Mouse (Mus musculus): ENCODE results near the gene Tal1. TPM values are rescaled to one million over a fixed set of nuclear protein-coding genes. Genes with fewer than 3 reads are reported as not detected.
A peak's percentile ranks its signal among the peaks of the same experiment; 100 is the strongest.

The Tal1 gene
- total RNA-seq (2021): 1 to 10 TPM; 5.5 to 7.0 TPM

DNA sequence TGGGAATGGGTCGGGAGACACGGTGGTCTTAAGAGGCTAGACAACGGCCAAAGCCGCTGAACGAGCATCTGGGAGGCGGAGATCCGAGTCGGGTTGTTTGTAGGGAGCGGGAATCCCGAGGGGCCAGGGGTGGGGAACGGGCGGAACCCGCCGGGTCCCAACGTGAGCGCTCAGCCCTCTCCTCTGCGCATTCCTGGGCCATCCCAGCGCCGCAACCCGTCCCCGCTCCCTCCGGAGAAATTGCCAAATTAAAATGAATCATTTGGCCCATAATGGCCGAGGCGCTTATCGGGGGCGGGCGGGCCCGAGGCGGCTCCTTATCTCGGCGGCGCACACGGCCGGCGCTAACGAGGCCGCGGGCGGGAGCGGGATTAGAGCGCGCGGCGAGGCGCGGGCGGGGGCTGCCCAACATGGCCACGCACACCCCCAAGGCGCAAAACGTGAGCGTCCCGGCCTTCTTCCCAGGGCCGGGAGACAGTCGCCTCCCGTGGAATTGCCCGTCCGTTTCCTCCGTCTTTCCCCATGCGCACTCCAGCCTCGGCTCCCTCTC is at the start of gene Tal1:
Tal1 (plus strand) TSS at position 56 of the 550 bp plus-strand sequence.
- peak; percentile 59 for DNase-seq

DNA sequence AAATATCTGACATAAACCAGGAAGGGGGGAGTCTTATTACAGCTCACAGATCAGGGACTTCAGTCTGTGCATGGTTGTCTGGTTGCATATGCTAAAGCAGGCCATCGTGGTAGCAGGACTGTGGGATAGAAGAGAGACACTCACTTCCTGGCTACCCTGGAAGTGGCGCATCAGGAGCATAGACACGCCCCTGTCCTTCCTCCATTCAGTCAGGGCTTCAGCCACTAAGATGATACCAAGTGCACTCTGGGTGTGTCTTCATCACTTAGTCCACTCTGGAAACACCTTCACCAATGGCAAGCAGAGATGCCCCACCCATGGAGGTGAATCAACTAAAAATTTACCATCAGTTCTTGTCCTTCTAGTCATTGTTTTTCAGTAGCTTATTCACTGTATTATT is 42.0 kb upstream of the Tal1 start:
- DNase-seq: no peak

DNA sequence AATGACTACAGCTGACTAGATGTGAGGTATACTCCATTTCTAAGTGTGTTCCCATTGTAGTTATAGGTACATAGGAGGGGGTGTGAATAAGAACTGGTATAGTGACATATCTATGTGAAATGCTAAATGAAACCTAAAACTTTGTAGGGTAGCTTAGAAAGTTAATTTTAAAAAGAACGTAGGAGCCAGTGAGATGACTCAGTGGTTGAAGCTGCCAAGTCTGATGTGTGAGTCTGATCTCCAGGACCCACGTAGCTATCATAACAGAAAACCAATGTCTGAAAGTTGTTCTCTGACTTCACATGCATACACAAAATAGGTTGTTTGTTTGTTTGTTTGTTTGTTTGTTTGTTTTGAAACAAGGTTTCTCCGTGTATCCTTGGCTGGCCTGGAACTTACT is 36.2 kb upstream of the Tal1 start:
- DNase-seq: no peak

DNA sequence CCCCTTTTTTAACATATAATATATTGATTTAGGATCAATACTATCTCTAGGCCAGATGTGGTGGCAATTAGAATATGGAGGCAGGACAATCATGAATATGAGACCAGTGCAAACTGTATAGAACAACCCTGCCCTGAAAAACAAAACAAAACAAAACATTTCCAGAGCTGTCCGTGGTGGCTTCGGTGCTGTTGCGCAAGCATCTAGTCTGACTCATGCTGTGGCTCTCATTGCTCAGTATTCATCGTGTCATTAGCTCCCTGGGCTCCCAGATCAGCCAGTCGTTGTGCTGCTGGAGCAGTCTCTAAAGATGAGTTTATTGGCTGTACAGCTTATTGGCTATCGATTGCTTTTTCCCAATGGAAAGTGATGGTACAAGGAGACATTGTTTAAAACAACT is 21.2 kb upstream of the Tal1 start:
- no peak for DNase-seq

DNA sequence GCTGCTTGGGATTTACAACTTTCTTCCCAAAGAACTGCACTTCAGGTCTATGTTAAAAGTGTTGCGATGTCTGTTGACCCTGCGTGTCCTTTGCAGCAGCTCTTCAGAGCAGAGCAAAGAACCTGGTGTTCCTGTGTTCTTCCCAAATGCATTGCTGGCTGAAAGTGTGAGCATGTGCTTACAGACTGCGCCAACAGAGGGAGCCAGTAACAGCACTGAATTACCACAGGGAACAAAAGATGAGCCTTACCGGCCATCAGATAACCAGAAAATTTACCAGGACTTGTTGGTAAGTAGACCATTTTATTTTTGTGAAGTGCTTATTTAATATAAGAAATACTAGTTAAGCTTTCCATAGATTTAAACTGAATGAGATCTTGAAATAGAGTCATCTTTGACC is 18.0 kb upstream of the Tal1 start:
- DNase-seq: peak; percentile 55

DNA sequence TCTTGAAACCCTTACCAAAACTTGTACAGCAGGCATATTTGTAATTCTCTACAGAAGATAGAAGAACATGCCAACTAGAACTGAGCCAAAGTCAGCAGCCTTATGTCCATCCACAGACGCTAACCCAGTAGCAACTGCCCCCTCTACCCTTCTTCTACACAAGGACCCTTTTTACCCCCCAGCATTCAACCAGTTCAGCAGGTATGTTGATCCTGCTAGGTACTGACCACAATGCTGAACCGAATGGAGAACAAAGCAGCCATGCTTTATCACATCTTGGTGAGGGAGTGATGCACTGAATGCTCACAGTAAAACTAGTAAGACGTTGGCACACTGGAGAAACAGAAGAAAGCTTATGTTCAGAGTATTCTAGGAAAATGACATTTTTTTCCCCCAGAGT is 10.6 kb upstream of the Tal1 start:
- DNase-seq: no peak

DNA sequence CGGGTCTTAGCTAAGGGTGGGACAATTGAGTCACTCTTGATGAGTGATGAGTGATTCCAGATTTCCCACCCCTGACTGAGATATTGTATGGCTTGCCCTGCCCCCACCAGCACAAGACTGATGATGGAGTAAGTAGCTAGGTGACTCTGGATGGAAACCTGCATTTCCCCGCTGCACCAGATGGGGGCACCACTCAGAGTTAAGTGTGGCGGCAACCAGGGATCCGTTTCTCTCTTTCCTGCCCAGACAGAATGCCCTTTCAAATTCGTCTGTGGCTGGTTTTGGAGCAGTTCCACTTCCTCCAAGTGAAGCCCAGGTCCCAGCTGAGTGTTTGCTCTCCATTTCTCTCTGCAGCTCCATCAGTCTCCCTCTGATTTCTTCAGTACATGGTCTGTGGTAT is 8.5 kb upstream of the Tal1 start:
- DNase-seq: peak; percentile 79

DNA sequence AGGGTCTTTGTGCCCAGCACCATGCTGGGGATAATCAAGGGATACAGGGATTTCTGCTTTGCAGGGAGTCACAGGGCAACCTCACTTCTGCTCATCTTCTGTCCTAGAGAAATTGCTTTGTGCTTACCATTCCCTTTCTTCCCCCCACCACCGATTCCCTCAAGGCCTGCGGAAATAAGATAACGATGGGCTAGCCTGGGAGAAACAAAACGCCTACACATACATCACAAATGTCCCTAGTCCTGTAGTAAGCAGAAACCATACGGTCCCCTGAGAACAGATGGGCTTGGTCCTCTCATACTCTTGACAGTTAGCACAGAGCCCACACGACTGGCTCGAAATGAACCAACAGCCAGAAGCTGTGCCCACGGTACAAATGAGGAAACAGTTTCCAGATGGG is 8.0 kb upstream of the Tal1 start:
- no peak for DNase-seq

DNA sequence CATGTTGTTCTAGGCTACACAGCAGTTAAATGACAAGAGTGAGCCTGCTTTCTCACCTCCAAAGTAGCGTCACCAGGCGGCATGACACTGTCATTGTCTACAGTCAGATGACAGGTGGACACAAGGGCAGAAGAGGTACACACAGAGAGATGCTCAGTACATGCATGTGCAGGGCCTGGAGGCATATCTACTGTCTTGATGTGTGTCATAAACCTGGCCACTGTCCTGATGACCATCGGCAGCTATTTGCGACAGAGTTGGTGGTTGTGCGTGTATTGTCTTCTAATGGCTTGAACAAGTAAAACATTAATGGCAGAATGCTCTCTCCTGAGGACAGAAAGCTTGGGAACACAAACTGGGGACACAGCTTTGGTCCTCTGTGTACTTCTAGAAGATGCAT is 5.0 kb upstream of the Tal1 start:
- DNase-seq: no peak

DNA sequence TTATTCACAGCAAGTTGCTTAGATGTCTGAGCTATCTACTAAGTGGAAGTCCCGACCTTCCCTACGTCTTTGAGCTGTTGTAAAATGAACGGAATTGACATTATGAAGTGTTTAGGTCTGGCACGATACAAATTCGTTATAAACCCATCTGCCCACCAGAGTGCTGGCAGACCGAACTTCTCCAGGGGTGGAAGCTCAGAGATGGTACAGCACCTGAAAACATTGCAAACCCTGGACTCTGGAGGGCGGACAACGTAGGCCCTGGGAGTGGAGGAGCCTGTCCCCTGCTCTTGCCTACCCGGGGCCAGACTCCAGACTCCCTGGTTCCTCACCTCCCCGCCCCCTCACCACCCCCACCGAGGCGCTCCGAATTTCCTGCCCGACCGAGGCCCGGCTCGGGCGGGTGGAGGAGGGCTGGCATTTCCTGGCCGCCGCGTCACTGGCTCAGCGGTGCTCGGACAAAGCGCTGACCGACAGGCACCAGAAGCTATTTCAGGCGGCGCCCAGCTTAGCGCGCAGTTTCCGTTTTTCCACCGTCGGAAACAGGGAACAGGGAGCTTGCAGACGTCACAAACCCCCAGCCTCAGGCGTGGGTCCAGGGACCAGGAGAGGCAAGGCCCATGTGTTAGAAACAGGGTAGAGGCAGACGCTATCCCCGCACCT is 3.8 kb upstream of the Tal1 start:
- DNase-seq: peak; percentile 81

DNA sequence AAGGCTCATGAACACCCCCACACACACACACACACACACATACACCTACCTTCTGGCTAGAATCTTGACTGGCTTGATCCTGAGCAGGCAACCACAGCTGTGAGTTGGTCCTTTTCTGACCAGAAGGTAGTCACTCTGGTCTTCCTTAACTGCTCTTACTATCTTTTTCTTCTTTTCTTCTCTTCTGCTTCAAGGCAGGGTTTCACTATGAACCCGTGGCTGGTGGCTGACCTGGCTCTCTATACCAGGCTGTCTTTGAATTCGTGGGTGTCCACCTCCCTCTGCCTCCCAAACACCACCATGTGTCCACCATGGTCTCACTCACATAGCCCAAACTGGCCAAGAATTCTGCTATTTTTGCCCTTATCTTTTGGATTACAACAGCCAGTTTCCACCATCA is 1.2 kb upstream of the Tal1 start:
- no peak for DNase-seq

DNA sequence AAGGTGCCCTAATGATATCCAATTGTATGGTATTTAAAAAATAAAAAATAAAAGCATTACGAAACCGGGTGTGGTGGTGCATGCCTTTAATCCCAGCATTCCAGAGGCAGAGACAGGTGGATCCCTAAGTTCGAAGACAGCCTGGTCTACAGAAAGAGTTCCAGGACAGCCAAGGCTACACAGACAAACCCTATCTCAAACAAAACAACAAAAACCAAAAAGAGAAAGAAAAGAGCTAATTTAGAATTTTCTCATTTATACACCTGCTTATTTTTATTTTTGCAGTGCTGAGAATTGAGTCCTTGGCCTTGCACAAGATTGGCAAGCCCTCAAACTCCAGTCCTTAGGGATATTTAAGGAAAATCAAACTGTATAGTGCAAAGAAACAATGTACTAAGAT is 535 bp upstream of the Tal1 start:
- DNase-seq: no peak

DNA sequence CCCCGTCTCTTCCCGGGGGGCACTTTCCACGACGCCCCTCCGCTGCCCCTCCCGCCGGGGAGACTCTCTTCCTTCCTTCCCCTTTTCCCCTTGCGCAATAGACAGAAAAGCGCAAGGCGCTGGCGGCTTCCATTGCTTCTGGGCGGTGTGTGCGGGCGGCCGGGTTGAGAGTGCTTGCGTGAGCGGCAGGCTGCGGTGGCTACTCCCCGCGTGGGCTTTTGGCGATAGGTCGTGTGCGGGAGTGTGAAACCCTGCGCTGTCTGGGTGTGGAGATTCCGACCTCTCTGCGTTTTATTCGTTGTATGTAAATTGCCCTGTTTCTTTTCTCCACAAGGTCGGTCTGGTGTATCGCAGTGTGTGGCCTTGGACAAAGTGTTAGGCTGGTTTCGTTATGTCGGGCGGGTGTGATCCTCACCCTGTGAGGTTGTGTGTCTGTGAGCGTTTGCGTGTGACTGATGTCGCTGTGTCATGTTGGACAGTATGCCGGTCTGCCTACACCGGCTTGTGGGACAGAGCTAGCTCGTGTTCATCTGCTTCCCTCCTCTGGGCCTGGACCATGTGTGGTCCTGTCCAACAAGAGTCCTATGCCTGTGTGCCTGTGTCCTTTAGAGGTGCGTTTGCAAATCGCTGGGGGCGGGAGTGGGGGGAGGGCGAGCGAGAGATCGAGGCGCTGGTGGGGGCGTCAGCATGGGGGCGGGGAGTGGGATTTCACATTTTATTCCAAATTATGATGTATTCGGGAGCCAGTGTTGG is 871 bp downstream of the Tal1 start:
- DNase-seq: peak; percentile 48

DNA sequence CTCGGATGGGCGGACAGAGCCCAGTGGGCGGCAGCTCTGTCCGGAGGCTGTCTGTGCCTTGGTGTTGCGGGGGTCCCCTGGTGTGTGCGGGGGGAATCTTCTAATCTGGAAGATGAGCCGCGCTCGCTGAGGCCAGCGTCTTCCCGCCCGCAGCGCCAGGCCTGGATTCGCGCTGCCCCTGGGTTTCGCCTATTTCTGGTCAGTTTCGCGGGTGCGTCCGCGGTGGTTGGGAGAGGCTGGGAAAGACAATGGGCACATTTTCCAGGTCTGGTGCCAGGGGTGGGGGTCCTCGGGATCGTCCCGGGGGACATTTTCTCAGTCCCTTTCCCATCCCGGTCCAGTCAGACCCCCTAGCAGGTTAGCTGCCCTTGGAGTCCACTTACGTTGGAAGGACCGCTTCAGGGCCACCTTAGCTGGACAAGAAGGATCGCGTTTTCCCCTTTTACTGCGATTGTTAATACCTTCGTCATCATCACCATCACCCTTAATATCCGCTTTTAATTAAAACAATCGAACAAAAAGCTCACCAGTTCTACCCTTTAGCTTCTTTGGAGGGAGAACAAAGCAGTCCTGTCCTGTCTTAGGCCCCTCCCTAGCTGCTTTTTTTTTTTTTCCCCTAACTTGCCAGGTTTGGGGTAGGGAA is 1.6 kb downstream of the Tal1 start:
- DNase-seq: peak; percentile 29

DNA sequence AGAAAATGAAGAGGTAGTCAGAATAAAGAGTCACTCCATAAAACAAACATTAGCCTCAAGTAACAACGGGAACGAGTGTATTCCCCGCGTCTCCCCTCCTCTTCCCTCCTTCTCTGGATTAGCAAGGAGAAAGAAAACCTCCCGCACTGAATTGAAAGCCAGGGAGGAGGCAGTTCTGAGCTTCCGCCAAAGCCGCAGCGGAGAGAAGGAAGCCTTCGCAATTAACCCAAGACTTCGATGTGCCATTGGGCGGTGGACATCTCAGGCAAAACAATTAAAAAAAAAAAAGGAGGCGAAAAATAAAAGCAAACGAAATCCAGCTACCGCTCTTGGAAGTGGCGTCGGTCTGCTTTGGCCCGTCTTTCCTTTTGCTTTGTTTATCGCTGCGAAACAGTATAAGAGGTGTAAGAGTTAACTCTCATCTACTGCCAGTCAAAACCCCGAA is 2.1 kb downstream of the Tal1 start:
- peak; percentile 39 for DNase-seq

DNA sequence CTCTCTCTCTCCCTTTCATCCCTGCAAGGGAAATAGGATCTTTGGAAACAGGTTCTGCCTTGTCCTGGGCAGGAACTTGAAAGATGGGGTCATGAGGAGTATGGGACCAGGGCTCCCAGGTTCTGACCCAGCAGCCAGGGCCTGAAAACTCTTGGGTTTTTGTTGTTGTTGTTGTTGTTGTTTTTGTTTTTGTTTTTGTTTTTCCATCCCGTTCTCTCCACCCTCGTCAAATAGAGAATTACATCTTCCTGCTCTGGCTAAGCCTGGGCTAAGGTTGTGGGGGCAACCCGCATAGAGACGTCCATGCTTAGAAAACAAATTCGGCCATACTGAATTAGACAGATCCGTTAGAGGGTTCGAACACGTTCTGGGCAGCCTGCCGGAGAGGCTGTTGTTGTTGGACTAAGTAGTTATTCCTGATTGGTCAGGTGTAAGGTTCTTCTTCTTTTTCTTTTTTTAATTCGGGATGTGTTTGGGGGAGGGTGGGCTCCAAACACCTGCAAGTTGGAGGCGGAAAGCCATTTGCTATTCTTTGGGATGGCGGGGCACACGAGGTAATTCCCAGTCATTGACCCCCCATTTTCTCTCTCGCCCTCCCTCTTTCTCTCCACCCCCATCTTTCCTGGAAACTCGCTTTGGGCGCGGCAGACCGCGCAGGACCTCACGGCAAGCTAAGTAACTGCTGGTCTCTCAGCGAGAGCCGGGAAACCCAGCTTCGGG is 2.8 kb downstream of the Tal1 start:
- peak; percentile 26 for DNase-seq

DNA sequence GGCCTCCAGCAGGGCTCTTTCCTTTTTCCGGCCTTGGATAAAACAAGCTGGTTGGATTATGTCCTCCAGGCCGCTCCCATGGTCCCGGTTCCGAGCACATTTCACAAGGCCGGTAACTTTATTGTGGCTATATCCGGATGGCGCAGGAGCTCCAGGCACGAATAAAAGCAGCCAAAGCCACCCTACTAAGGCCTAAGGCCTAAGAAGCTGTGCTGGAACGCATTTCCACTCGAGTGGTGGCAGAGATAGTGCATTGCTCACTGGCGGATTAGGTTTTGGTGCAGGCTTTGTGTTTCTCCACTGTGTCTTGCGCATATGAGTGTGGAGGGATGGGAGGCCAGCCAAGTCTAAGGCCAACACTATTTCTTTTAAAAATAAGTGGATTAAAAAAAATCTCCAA is 3.6 kb downstream of the Tal1 start:
- DNase-seq: peak; percentile 33

DNA sequence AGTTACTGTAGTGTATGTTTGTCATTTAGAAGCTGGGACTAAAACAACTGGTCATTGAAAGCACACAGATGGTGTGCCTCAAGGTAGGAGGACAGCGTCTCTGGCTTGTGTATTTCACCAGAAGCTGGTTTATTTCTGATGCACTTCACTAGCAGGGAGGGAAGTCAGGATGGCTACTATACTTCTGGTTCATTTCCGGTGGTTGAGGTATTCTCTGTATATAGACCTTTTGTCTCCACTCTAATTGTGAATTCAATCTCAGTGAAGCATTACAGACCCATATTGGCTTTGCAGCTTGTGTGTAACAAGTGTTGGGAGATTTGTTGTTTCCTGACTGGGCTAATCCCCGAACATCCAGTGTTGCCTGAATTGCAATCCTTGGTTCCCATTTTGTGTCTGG is 4.5 kb downstream of the Tal1 start:
- no peak for DNase-seq

DNA sequence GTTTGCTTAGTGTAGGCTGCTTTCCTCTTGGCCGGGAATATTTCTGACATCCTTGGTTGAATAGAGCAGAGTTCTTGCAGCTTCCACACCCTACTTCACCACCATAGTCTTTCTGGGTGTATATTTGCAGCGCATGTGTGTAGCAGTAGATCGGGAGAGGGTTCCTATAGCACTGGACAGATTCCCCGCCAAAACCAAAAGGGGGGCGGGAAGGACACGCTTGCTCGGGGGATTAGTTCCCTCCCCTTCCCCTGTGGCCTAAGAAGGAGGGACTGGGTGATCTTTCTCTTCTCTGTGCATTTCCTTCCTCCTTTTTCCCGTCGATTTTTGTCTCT is 6.3 kb downstream of the Tal1 start:
- DNase-seq: no peak

DNA sequence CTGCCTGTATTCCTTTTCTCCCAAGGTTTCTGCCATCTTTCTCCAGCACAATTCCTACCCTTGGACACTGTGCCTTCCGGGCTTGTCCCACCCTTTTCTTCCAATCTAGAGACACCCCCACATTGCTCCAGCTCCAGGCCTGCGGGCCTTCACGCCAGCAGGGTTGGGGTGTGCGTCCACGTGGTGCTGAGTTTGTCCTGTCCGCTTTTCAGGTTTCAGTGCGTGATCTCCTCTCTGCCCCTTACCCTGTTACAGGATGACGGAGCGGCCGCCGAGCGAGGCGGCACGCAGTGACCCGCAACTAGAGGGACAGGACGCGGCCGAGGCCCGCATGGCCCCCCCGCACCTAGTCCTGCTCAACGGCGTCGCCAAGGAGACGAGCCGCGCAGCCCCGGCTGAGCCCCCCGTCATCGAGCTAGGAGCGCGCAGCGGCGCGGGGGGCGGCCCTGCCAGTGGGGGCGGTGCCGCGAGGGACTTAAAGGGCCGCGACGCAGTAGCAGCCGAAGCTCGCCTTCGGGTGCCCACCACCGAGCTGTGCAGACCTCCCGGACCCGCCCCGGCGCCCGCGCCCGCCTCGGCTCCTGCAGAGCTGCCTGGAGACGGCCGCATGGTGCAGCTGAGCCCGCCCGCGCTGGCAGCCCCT is 6.8 kb downstream of the Tal1 start:
- DNase-seq: peak; percentile 39

DNA sequence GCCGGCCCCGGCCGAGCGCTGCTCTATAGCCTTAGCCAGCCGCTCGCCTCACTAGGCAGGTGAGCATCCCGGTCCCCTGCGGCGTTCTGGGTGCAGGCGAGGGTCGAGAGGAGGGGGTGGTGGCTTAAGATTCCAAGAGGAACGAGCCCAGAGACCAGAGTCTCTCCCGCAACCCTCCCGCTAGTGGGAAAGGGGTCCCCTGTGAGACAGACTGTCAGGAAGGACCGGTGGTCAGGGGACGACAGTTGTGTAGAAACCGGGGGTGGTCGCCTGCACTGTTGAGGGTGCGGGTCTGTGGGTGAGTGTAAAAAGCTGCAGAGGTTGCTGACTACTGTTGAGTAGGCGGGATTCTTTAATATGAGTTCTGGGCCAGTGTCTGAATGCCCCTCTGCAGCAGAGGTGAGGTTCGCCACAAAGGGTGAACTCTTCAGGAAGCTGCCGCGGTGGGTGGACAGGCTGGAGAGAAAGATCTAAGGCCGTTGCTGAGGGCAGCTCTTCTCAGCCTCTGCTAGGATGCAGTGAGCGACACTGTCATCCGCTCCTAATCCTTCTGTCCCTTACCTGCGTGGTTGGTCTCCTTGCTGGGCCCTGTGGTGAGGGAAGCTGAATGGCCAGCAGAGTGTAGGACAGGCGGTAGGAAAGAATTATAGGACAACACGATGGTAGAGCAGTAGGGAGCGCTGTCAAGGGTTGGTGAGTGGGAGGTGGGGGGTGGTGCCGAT is 7.5 kb downstream of the Tal1 start:
- DNase-seq: no peak

DNA sequence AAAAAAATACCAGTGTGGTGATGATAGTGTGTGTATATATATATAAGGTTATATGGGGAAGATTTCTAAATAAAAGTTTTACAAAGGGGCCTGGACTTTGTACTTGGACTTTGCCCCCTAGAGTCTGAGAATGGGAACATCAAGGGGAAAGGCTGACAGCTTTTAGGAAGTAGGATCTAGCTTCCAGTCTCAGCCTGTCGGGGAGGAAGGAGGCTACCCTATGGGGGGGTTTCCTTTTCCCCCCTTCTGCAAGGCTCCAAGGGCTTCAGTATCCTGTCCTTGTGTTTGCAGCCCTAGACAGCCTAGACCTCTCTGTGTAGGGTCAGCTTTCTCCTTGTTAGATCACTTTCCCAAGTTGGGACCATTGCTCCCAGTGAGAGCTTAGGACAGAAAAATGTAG is 15.4 kb downstream of the Tal1 start:
- DNase-seq: no peak
